Mouse (Mus musculus) neutrophil, adult 59 days (primary cell): Measurements from ENCODE around the gene Tesk2. TPM values are rescaled to one million over a fixed set of nuclear protein-coding genes. Genes with fewer than 3 reads are reported as not detected.

Source experiments
- total RNA-seq, 2 experiments: library from RNA; stranded (reverse); gene quantifications; 1 replicate in 1 of 2; 2 replicates in 1 of 2; pipeline ENCODE4 v1.2.4; 2023

Tesk2 gene
- total RNA-seq = 10 to 100 TPM; 35.6 to 37.0 TPM

DNA sequence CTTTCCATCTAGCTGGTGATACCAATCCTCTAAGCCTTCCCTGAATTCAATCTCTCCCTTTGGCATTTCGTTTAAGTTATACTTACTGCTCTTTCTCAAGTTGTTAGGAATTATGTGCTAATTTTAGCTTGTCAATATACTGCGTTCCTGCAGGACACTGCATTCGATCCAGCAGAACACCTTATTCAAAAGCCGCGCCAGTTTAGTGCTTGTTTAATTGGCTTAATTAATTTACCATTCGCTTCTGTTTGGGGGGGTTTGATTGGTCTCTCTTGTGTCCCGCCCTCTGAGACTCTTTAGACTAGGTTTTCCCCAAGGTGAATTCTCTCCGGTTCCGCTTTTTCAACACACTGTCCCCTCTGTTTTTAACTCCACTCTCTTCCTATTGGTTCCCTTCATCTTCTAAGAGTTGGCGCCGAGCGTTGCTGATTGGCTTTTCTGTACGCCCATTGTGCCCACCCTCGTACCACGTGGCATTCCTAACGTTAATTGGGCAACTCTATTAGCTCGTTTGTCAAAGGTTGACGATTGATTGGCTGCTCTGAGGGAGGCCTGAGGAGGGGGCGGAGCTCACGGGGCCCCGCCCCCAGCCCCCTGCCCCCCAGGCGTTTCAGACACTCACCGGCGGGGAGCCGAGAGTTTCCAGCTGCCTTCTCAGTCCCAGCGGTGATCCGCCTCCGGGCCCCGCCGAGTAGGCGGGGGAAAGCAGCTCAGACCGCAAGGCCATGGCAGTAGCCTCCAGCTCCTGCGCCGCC lies at the start of gene Tesk2:
Gene Tesk2, plus strand, starts transcription at position 606 of the 755 bp plus-strand sequence.

GRCm38 (mm10) chr4:116685402-116686061 lies 35.2 kb upstream of the Tesk2 start, which contains the start of gene Prdx1:
TSS of gene Prdx1 (plus strand) at chr4:116685544.

GRCm38 (mm10) chr4:116708201-116708764 lies 12.5 kb upstream of the Tesk2 start, which contains the start of the genes Mmachc and Ccdc163:
TSS of gene Mmachc (minus strand) at chr4:116708406.
TSS of gene Ccdc163 (plus strand) at chr4:116708509.

DNA sequence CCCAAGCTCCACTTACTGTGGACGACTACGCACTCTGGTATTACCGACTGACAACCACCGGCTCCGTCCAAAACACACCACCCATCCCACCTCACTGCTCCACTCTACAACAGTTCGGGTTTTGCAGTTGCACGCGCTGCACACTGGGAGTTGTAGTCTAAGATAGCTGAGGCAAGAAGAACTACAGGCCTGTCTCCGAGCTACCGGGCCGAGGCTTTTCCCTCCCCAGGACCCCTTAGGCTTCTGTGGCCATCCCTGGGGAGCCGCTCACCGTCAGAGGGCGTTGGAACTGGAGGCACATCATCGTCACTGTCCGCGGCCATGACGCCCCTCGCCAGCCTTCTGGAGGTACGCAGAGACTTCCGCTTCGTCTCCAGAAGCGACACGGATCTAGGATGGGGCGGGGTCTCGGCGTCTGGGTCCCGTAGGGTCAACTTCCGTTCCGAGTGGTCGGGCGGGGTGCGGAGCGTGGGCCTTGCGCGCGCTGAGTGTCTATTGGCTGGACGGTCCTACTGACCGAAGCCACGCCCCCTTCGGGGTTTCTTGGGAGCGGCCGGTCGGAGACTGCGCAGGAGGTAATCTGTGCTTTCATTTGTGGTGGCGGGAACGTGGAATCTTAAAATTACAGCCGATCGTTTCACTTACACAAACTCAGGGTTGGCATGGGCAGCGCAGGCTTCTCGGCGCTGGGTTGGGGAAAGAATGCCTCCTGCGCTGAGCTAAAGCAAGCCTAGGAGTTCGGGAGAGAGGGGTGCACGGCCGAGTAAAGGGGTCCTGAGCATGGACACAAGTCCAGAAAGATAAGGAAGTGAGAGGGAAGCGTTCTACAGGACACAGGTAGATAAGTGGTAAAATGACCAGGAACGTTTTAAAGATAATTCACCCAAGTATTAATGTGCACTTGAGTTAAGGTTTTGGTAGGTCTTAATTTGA lies 86.7 kb downstream of the Tesk2 start, which contains the start of the genes Toe1 and Mutyh:
Gene Toe1, minus strand, starts transcription at position 444 of the 933 bp plus-strand sequence.
Gene Mutyh, plus strand, starts transcription at position 527 of the 933 bp plus-strand sequence.

GRCm38 (mm10) chr4:116821694-116822016 lies 100.9 kb downstream of the Tesk2 start, which contains the start of gene Hpdl:
TSS of gene Hpdl (minus strand) at chr4:116821707.

Other genes starting within 250 kb of the Tesk2 start
- 1 to 10 TPM; 6.0 to 6.3 TPM for gene Ipp, start 213.4 kb upstream of the Tesk2 start, total RNA-seq
- gene Tmem69, start 165.0 kb upstream of the Tesk2 start, total RNA-seq = 1 to 10 TPM; 8.1 to 8.2 TPM
- 10 to 100 TPM; 75.7 to 79.6 TPM for gene Gpbp1l1, start 163.3 kb upstream of the Tesk2 start, total RNA-seq
- gene Ccdc17, start 124.3 kb upstream of the Tesk2 start, total RNA-seq = 1 to 10 TPM; 8.1 to 8.5 TPM
- 10 to 100 TPM; 52.7 to 57.8 TPM for gene Nasp, start 93.0 kb upstream of the Tesk2 start, total RNA-seq
- 100 to 1,000 TPM; 246 to 288 TPM for gene Akr1a1, start 69.3 kb upstream of the Tesk2 start, total RNA-seq
- 100 to 1,000 TPM; 102 to 170 TPM for gene Prdx1, start 35.4 kb upstream of the Tesk2 start, total RNA-seq
- gene Mmachc, start 12.5 kb upstream of the Tesk2 start, total RNA-seq = 1 to 10 TPM; 3.2 to 3.5 TPM
- gene Ccdc163, start 12.4 kb upstream of the Tesk2 start, total RNA-seq = 10 to 100 TPM; 12.0 to 18.3 TPM
- gene Toe1, start 86.7 kb downstream of the Tesk2 start, total RNA-seq = 10 to 100 TPM; 15.3 TPM
- gene Mutyh, start 86.8 kb downstream of the Tesk2 start, total RNA-seq = 1 to 10 TPM; 6.1 to 6.8 TPM
- gene Hpdl, start 100.8 kb downstream of the Tesk2 start, total RNA-seq = not detected
- gene Zswim5, start 156.4 kb downstream of the Tesk2 start, total RNA-seq = under 1 TPM in 1 of 2 experiments, not detected in 1; 0.07 TPM